Mouse (Mus musculus) liver, embryonic 14.5 days (tissue): ENCODE results near the gene Ick.

Source experiments
- CTCF ChIP-seq: IDR thresholded peaks from 2 replicates; pipeline ENCODE4 v1.5.1; 2016; ENCODE audit warnings: antibody characterized with exemption, low read depth, control low read depth
- EP300 ChIP-seq: IDR thresholded peaks from 2 replicates; pipeline ENCODE4 v1.6.1; 2016; ENCODE audit warnings: antibody characterized with exemption, low read depth

DNA sequence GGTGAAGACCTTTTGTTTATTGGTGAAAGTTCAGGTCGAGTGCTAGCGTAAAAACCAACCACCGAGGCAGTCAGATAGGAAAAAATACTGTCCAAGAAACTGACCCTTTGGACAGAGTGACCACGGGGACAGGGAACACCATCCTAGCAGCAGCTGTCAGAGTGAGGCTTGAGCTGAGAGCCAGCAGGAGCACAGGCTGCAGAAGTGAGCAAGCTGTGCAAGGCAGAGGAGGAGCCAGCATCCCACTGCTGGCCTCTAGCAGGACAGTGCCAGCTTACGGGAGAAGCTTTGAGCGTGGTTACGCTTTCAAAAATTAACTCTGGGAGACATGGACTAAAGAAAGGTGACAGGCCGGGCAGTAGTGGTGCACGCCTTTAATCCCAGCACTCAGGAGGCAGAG lies 21.2 kb upstream of the Ick start:
- no peak for TF ChIP-seq EP300
- TF ChIP-seq CTCF = no peak
